Mouse (Mus musculus): ENCODE results near the gene Tex35.

Gene Tex35

DNA sequence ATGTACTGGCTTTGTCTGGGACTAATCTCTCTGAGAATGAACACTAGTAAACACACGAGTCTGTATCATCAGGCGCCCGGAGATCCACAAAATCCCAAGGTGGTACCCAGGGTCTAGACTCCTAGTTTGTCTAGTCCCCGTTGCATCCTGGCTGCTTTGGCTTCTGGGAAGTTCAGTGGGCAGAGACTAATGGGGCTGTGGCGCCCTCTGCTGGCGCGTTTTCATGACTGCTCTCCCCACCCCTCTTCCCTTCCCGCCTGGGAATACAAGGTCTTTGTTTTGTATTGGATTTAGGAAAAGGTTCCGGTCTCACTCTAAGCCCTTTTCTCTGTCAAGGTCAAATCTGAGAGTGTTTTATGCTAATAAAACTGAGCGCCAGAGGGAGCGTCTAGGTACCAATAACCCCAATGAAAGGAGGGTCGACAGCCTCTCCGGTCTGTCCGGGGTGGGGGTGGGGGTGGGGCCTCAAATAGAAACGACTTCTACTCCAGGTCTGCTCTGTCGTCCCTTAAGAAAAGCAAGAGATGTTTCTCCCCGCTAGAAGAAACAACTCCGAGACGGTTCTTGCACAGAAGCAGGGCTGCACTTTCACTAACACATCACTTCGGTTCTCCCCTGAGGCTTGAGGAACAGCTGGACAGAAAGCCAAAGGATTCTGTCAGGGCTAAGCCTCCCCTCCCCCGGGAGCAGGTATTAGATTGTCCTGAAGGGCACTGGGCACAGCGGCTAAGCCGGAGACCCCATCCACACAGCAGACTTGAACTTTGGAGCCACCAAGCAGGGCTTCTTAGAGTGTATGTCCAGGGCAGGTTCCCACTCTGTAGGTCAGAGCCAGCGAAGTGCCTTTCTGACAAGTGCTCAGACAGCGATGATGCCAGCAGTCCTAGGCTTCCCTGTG is 22.1 kb downstream of the Tex35 start:
- in situ Hi-C loops (cut with MboI; ENCODE audit: low pct_unique_long_range_greater_than_20kb in 1 of 2, low sequenced_read_pairs in 2 of 2, unreplicated experiment in 1 of 2) = loop anchor here in 1 of 2 experiments (25.0 kb wide), 1 partner anchor 376 kb away; the partner anchor contains the start of gene Cryzl2

DNA sequence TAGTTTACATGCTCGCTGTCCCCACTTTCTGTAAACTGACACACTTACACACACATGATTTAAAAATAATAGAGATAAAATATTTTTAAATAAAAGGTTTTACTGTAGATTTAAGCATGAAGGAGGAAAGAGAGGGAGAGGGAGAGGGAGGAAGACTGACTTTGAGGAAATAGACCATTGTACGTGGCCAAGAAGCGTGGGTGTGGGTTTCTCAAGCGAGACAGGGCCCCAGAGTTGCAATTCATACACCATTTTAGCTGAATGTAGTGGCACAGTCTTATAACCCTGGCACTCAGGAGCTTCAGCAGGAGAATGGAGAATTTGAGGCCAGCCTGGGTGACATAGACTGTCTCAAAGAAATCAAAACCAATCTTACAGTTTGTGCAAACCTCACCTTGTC is 25.5 kb downstream of the Tex35 start:
- in situ Hi-C loops (cut with MboI; ENCODE audit: low pct_unique_long_range_greater_than_20kb in 1 of 2, low sequenced_read_pairs in 2 of 2, unreplicated experiment in 1 of 2) = loop anchor here in 1 of 2 experiments (5.0 to 25.0 kb wide), 2 partner anchors 341 to 379 kb away; partner anchors contain the start of gene Cryzl2

DNA sequence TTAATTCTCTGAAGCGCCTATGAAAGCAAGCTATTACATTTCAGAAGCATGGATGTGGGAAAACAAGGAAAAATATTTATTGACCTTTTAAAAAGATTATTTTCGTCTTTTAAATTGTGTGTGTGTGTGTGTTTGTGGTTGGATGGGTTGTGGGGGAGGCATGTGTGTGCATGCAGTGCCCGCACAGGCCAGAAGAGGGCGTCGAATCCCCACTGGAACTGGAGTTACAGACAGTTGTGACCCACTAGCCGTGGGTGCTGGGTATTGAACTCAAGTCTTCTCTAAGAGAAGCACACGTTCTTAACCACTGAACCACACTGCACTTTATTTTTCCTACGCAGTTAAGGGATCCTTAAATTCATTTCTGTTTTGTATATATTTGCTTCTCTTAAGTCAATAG is 26.5 kb downstream of the Tex35 start:
- in situ Hi-C loops (cut with MboI; ENCODE audit: low pct_unique_long_range_greater_than_20kb in 1 of 2, low sequenced_read_pairs in 2 of 2, unreplicated experiment in 1 of 2) = loop anchor here in 1 of 2 experiments (5.0 to 25.0 kb wide), 2 partner anchors 340 to 380 kb away; partner anchors contain the start of gene Cryzl2

DNA sequence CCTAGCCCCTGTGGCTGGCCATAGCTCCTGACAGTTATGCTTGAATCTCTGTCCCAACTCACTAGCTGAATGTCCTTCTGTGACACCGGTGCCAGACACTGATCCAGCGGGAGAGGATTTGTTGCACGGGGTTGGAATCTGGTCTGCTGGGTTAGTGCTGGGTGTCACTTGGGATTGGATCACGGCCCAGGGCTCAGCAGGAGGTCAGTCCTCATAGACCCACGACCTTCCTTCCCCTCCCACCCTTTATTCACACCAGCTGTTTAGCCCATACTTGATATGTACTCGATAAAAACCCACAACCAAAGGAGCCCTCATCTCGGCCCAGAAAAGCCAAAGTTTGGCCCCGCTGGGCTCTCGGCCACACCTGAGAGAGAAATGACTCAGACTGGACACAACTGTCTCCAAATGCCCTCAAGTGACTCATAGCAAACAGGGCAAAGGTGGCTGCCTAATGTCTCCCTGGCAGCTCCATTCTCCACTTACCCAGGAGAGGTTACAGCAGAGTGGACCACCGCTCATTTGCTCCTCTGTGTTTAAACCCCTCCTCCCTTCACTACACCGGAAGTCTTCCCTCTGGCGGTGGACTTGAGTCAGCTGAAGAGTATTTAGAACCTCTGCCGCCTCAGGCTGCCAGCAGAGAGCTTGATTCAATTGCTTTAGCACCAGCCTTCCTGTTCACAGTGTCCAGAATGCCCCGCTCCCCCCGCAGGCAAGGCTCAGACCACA is 27.2 kb downstream of the Tex35 start:
- in situ Hi-C loops (cut with MboI; ENCODE audit: low pct_unique_long_range_greater_than_20kb in 1 of 2, low sequenced_read_pairs in 2 of 2, unreplicated experiment in 1 of 2) = loop anchor here in 1 of 2 experiments (5.0 to 25.0 kb wide), 2 partner anchors 339 to 381 kb away; partner anchors contain the start of gene Cryzl2

DNA sequence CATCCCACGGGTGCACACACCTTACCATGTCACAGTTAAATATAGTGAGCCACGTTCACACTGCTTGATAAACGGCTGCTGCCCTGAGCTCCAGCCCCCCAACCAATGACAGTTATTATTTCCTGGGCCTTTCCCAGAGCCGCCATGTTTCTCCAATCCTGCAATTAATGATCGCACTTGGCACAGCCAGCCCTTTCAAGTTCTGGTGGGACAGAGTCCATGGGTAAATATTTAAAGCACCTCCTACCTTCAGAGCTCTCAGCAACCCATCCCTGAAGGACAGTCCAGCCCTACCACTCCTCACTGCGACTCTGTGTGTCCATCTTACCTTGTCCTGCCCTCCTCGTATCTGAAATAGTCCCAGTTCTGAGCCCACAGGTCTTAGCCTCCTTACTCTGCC is 28.4 kb downstream of the Tex35 start:
- in situ Hi-C loops (cut with MboI; ENCODE audit: low pct_unique_long_range_greater_than_20kb in 1 of 2, low sequenced_read_pairs in 2 of 2, unreplicated experiment in 1 of 2) = loop anchor here in 1 of 2 experiments (5.0 to 25.0 kb wide), 2 partner anchors 338 to 382 kb away; partner anchors contain the start of gene Cryzl2

DNA sequence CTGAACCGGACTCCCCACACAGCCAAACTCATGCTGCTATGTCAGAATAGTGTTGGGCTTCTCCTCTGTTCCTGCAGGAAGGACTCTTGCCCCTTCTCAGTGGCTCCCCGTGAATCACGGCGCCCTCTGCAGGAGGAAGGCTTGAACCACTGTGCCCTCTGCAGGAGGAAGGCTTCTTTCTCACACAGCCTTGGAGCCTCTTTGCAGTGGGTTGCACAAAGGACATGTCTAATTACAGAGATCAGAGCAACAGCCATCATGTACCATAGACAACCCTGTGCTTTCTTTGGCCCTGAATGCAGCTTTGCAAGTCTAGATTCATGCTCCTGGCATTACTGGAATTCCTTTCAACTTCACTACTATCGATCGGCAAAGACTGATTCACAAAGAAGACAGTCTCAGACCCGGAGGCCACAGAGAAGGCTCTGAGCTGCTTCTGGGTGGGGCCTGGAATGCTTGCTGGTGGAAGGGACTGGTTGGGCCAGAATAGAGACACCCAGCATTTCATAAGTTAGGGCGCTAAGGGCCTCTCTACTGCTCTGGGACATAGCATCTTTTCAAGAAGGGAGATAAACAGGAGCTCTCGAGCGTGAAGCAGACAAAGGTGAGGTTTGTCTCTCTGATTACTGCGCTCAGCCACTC is 29.0 kb downstream of the Tex35 start:
- in situ Hi-C loops (cut with MboI; ENCODE audit: low pct_unique_long_range_greater_than_20kb in 1 of 2, low sequenced_read_pairs in 2 of 2, unreplicated experiment in 1 of 2) = loop anchor here (5.0 to 25.0 kb wide), 5 partner anchors 147 to 383 kb away; partner anchors contain the start of gene Cryzl2 (in 1 of the 2)

DNA sequence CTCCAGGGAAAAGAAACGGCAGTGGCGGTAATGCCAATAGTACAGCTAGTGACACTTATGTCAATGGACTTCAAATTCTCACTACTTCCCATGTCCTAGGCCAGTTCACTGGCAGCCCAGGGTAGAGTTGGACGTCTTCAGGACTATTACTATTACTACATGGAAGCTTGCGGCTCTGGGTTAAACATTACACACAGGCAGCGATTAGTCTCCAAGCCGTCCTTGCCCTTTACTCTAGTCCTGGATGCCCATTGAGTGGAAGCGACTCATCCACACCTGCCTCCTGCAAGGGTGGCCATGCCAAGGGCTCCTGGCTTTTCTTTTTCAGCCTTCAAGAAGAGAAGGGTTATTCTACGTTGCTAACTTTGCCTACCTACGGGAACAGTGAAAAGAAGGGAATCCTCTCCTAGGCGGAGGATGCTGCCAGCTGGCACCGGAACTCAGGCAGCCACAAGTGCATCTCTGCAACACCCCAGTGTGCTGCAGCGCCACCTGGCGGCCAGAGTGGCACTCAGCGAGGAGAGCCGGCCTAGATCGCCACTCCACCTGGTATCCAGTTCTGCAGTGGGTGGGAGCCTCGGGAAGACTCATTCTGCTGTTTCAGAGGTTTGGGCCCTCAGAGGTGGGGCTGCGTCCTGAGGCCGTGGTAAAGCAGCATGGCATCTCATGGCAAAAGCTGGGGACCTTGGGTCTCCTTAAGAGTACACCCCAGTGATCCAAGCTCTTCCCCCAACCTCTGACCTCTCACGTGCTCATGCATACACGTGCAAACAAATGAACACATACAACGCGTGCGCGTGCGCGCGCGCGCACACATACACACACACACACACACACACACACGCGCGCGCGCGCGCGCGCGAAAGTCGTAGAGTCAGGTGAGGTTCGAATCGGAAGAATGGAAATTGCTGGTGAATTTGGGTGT is 31.4 kb downstream of the Tex35 start:
- in situ Hi-C loops (cut with MboI; ENCODE audit: low pct_unique_long_range_greater_than_20kb in 1 of 2, low sequenced_read_pairs in 2 of 2, unreplicated experiment in 1 of 2) = loop anchor here (5.0 to 25.0 kb wide), 4 partner anchors 145 to 385 kb away; partner anchors contain the start of gene Cryzl2 (in 1 of the 2)

DNA sequence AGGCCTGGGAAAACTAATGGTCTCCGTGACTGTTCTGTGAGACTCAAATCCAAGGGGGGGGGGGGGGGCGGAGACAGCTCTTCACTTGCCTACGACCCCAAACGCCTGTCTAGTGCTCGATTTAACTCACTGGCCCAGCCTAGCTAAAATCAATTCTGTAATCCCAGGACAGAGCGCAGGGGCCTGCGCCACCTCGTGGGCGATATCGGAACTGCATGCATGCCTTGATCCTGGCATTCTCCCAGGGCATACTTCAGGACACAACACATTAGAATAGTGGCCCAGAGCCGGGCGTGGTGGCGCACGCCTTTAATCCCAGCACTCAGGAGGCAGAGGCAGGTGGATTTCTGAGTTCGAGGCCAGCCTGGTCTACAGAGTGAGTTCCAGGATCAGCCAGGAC is 32.2 kb downstream of the Tex35 start:
- in situ Hi-C loops (cut with MboI; ENCODE audit: low pct_unique_long_range_greater_than_20kb in 1 of 2, low sequenced_read_pairs in 2 of 2, unreplicated experiment in 1 of 2) = loop anchor here (5.0 to 25.0 kb wide), 4 partner anchors 144 to 386 kb away; partner anchors contain the start of gene Cryzl2 (in 1 of the 2)

DNA sequence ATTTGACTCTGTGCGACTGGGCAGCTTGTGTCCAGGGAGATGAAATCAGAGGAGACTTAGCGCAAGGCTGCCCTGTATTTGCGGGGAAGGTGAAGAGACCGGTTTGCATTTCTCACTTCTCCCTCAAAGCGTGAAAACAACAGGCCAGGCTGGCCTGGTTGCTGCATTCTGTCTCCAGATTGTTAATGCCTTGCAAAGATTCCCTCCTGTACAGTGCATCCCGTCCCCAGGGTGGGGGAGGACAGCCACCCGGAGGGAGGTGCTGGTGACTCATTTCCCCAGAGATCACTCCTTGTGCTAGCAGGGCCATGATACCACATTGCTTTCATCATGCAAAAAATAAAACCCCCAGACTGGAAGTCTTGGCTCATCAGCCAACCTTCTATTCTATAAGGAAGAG is 33.5 kb downstream of the Tex35 start:
- in situ Hi-C loops (cut with MboI; ENCODE audit: low pct_unique_long_range_greater_than_20kb in 1 of 2, low sequenced_read_pairs in 2 of 2, unreplicated experiment in 1 of 2) = loop anchor here (5.0 to 25.0 kb wide), 4 partner anchors 143 to 387 kb away; partner anchors contain the start of gene Cryzl2 (in 1 of the 2)

DNA sequence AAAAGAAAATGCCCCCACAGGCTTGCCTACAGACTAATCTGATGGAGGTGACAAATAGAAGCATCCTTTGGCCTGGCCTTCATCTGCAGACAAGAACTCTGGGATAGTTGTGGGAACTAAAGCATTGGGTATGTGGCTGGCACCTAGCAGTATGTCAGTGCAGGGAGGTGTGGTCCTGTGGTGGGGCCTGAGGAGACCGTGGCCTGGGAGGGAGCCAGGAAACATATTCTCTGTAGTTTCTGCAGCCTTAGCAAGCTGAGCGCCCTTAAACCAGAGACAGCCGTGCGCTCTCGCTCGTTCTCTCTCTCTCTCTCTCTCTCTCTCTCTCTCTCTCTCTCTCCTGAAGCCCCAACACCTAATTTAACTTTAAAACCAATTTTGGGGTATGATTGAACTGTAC is 34.1 kb downstream of the Tex35 start:
- in situ Hi-C loops (cut with MboI; ENCODE audit: low pct_unique_long_range_greater_than_20kb in 1 of 2, low sequenced_read_pairs in 2 of 2, unreplicated experiment in 1 of 2) = loop anchor here in 1 of 2 experiments (10.0 kb wide), 1 partner anchor 320 kb away; no protein-coding TSS in a partner anchor

DNA sequence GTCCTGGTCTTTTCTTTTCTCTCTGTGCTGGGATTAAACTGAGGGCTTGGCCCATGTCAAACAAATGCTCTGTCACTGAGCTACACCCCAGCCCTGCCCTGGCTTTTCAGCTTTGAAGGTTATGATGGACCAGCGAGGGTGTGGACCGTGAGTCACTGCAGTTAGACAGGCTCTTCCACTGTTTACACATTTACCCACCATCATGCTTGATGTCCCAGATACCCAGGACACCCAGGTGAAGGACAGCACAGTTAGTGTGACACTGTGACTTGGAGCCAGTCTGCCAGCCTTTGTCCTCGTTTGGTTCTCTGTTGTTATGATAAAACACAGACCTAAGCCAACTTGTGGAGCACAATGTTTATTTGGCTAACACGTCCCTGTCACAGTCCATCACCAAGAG is 34.9 kb downstream of the Tex35 start:
- in situ Hi-C loops (cut with MboI; ENCODE audit: low pct_unique_long_range_greater_than_20kb in 1 of 2, low sequenced_read_pairs in 2 of 2, unreplicated experiment in 1 of 2) = loop anchor here in 1 of 2 experiments (10.0 kb wide), 1 partner anchor 319 kb away; no protein-coding TSS in a partner anchor

DNA sequence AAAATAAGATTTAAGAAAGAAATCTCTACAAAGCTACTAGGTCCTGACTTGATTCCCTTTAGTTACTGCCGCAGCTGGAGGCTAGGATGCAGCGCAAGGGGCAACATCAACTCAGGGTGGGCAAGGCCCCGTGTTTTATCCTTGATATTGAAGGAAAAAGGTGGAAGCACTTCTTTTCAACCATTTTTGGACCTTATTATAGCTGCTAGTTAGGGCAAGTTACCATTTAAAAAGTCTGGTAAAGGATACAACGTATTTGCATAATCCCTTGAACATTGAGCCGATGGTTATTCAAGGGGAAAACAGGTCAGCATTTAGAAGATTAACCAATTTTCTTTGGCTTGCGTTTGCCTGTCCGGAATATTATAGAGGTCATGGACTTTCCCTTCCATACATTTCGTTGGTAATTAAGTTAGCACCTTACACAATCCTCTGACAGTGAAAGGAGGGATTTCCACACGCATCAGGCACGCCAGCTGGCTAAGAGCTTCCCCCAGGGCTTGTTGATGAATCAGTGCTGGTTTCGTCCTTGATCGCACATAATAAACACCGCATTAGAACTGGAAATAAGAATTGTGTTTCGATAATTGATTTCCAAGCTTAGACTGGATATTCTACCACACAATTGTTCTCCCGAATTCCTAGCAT is 39.2 kb downstream of the Tex35 start:
- in situ Hi-C loops (cut with MboI; ENCODE audit: low pct_unique_long_range_greater_than_20kb in 1 of 2, low sequenced_read_pairs in 2 of 2, unreplicated experiment in 1 of 2) = no loop called here

DNA sequence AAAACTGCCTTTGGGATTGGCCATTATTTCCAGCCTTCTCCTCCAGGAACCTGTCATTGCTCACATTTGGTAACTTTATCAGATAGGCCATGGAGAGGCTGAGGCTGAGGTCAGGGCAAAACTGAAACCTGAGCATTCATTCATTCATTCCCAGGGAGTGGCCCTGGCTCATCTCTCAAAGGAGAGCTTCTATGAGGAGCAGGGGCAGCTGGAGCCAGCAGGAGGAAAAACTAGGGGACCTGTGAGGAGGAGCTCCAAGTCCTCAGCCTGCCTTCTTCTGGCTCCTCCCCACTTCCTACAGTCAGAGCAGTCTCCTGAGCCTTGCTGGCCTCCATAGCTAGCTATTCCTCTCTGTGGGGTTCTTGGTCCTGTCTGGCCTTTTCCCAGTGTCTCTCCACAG is 40.2 kb downstream of the Tex35 start:
- in situ Hi-C loops (cut with MboI; ENCODE audit: low pct_unique_long_range_greater_than_20kb in 1 of 2, low sequenced_read_pairs in 2 of 2, unreplicated experiment in 1 of 2) = no loop called here

DNA sequence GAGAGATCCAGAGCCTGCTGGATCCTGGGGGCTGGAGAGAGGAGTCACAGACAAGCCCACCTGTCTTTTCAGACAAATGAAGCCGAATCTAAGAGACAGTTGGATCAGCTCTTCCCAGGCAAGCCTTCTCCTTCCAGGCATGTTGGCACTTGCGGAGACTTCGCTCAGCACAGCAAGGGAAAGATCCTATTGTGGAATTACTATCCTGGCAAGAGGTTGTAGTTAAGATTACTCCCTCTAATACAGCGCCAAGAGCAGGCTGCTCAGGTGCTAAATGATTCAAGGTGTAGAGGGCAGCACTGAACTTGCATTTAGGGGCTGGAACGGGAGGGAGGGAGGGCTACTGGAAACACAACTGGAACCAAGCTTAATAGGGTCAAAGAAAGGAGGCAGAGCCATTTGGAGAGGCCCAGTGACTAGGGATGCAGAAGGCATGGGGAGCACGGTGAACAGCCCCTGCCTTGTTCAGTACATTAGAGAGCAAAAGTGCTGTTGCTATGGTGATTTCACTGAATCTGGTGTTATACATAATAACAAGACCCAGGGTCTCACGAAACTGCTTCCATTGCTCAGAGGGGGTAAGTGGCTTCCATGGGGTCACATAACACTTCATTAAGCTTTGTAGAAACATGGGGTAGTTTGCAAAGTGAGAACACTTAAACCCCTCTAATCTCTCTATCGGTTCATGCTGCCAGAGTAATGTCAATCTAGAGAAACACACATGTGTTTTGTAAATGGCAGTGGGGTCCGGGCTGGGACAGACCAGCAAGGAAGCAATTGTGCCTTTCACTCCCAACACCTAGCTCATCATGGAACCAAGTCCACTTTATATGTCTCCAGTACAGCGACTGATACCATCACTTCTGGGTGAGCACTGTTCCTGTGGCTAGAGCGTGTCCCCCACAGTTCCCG is 42.4 kb downstream of the Tex35 start:
- in situ Hi-C loops (cut with MboI; ENCODE audit: low pct_unique_long_range_greater_than_20kb in 1 of 2, low sequenced_read_pairs in 2 of 2, unreplicated experiment in 1 of 2) = no loop called here

DNA sequence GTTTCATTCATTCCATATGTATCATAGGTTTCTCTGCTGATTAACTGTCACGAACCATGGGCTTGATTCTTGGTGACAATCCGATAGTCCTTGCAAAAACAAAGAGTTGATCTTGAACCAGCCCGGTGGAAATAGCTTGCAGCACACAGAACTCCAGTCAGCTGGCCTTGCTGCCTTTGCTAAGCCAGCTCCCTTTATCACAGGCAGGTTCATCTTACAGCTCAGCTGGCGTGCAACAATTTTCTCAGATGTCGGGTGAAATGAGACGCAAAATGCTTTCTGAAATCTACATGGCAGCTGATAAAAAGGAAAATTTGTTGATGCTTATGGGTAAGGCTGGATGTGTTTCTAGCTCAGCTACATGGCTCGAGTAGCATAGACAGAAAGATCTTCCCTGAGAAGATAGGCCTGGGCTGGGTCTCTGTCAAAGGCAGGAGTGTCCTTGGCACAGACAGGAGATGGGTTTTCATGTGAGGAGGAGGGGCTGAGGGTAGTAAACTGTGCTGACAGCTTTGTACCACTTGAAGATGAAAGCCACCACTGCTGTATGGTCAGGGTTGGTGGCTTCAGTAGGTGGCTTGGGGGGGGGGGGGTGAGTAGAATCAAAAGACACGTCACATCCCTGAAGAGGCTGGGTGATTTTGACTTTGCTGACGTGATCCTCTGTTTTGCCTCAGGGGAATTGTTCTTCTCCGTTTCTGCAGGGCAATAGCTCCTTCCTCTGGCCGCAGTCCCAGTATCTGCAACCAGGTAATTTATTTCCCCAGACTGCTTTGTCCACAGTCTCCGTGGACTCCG is 45.0 kb downstream of the Tex35 start:
- in situ Hi-C loops (cut with MboI; ENCODE audit: low pct_unique_long_range_greater_than_20kb in 1 of 2, low sequenced_read_pairs in 2 of 2, unreplicated experiment in 1 of 2) = no loop called here
